In the genomic region with DNA sequence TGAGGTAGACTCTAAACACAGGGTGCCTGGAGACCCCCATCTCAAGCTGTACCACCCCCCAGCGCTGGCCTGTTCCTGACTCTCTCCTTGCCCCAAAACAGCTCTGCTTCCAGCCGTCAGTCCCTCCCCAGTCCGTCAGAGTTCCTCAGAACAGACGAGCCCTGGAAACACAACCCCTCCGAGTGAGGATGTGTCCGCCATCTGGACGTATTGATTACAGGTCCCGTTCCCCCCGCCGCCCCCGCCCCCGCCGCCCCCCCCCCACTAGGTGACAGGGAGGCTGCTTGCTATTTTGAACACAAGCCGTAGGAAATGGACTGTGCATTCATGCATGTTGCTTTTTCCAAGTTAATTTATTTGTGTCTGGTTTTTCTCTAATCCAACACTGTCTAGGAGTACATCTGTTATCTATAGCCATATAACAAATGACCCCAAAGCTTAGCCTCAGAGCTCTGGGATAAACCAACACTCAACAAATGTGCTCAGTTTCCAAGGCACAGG, we compare ENCODE assay signal across 10 mouse cellular contexts. TPM values are rescaled to one million over a fixed set of nuclear protein-coding genes. Genes with fewer than 3 reads are reported as not detected.
DNase-seq lines count a peak whose midpoint lies in the region; ATAC-seq and TF ChIP-seq lines count a peak whose summit lies in the region.
"Had no signal": no experiment of that assay in that cellular context is flagged by ENCODE, and none has a peak within 500 bp of the region (broad histone marks: within the 10 kb centered on the region; RNA-seq: fewer than 3 reads in every experiment).

No protein-coding gene starts in this region.

- DNase-seq in kidney, postnatal 14 days = no peak
- DNase-seq in embryo, embryonic 11 days = peak; percentile 53
- no peak for DNase-seq in adrenal gland, postnatal 4 days (ENCODE audit: low spot score in 2 of 2)
- DNase-seq: cerebellum, adult 2 months; thymus, postnatal 4 days had no signal

- H3K4me2 ChIP-seq in kidney, embryonic 16.5 days (replicated peaks; ENCODE audit: low read depth, low read length) = no peak overlapping the region; the same call in 1 of the 2 replicates
- H3K4me2 ChIP-seq in embryonic facial prominence, embryonic 13.5 days = peak overlapping the region; percentile 36; the same call in 1 of the 2 replicates
- no peak overlapping the region for H3K4me2 ChIP-seq in myocyte (ENCODE audit: low read depth)
- H3K4me2 ChIP-seq: forebrain, embryonic 12.5 days had no signal

- H3K27ac ChIP-seq in kidney, embryonic 16.5 days (ENCODE audit: low read length) = peak overlapping the region; percentile 89
- H3K27ac ChIP-seq in embryonic facial prominence, embryonic 13.5 days = no peak overlapping the region
- H3K27ac ChIP-seq: forebrain, embryonic 12.5 days had no signal

- H3K36me3 ChIP-seq in kidney, embryonic 16.5 days (ENCODE audit: insufficient read depth, low read length) = no peaks in the 10 kb centered on the region
- no peaks in the 10 kb centered on the region for H3K36me3 ChIP-seq in embryonic facial prominence, embryonic 13.5 days
- H3K36me3 ChIP-seq in myocyte (ENCODE audit: control insufficient read depth, insufficient read depth) = peaks cover 6% of the 10 kb centered on the region
- H3K36me3 ChIP-seq: forebrain, embryonic 12.5 days had no signal

- H3K4me3 ChIP-seq in kidney, embryonic 16.5 days (ENCODE audit: low read length) = no peak overlapping the region
- no peak overlapping the region for H3K4me3 ChIP-seq in embryonic facial prominence, embryonic 13.5 days
- no peak overlapping the region for H3K4me3 ChIP-seq in myocyte
- H3K4me3 ChIP-seq: forebrain, embryonic 12.5 days had no signal

- H3K79me2 ChIP-seq in myocyte (ENCODE audit: control insufficient read depth, insufficient read depth) = no peaks in the 10 kb centered on the region

- H3ac ChIP-seq in myocyte (ENCODE audit: control insufficient read depth, insufficient read length) = no peak overlapping the region

- 8% methylated on average over 14 of the region's 14 CpGs for WGBS in kidney, embryonic 16.5 days
- 15% methylated on average over 14 of the region's 14 CpGs for WGBS in embryonic facial prominence, embryonic 13.5 days

- H3K9ac ChIP-seq in kidney, embryonic 16.5 days (replicated peaks; ENCODE audit: low read length) = no peak overlapping the region
- H3K9ac ChIP-seq in embryonic facial prominence, embryonic 13.5 days = no peak overlapping the region
- H3K9ac ChIP-seq: forebrain, embryonic 12.5 days had no signal

- no peak for TF ChIP-seq POLR2A in myocyte (IDR thresholded peaks at IDR 0.05; ENCODE audit: insufficient read length, low read depth)

- ATAC-seq in kidney, embryonic 16.5 days (ENCODE audit: low FRiP score, low TSS enrichment) = peak; percentile 66
- no peak for ATAC-seq in embryonic facial prominence, embryonic 13.5 days (ENCODE audit: insufficient number of reproducible peaks, insufficient read depth, low FRiP score, low TSS enrichment, low read depth)
- ATAC-seq in cerebellum, adult (ENCODE audit: insufficient number of reproducible peaks, low FRiP score, low TSS enrichment) = no peak

- H3K4me1 ChIP-seq in kidney, embryonic 16.5 days (ENCODE audit: insufficient read depth, low read length) = peaks cover 28% of the 10 kb centered on the region
- peaks cover 11% of the 10 kb centered on the region for H3K4me1 ChIP-seq in embryonic facial prominence, embryonic 13.5 days

- no peaks in the 10 kb centered on the region for H3K9me3 ChIP-seq in kidney, embryonic 16.5 days (ENCODE audit: low read length)
- H3K9me3 ChIP-seq in embryonic facial prominence, embryonic 13.5 days = no peaks in the 10 kb centered on the region
- H3K9me3 ChIP-seq: forebrain, embryonic 12.5 days had no signal

- H3K27me3 ChIP-seq in kidney, embryonic 16.5 days (ENCODE audit: insufficient read depth, low read length) = no peaks in the 10 kb centered on the region
- no peaks in the 10 kb centered on the region for H3K27me3 ChIP-seq in embryonic facial prominence, embryonic 13.5 days
- H3K27me3 ChIP-seq in myocyte (ENCODE audit: control insufficient read depth, insufficient read depth, insufficient read length) = no peaks in the 10 kb centered on the region

TF ChIP-seq in myocyte, 11 proteins besides CTCF, POLR2A, EP300 and RAD21:
- TF ChIP-seq USF1 (IDR thresholded peaks at IDR 0.05; ENCODE audit: low read depth) (no peak), TCF12 (IDR thresholded peaks at IDR 0.05; ENCODE audit: insufficient read depth, poor library complexity, severe bottlenecking) (peak; percentile 34), MYOG (IDR thresholded peaks at IDR 0.05; ENCODE audit: control insufficient read depth in 1 of 3, insufficient read depth in 1 of 3, insufficient read length in 2 of 3, low read depth in 2 of 3) (peak in 1 of 3 experiments; percentile 12)

RNA-seq across cellular contexts. Expression of gene Ncbp1, which starts 37.2 kb away (rescaled TPM):
- 90.6 and 90.9 TPM in 2 replicates for polyA plus RNA-seq in kidney, embryonic 16.5 days (2015; fragmentation: Nextera tagmentation; extraction: Ambion mirVana)
- 84.9 and 87.4 TPM in 2 replicates for polyA plus RNA-seq in embryonic facial prominence, embryonic 13.5 days (2015; fragmentation: Nextera tagmentation; extraction: Ambion mirVana)
- 62.0 TPM for polyA plus RNA-seq in myocyte (2012; fragmentation: generic; extraction: Trizol)
- total RNA-seq in adrenal gland, postnatal 4 days (2021) = 10 to 100 TPM; 48.1 to 52.9 TPM

RNA-seq across cellular contexts. Expression of gene Tstd2, which starts 37.2 kb away (rescaled TPM):
- polyA plus RNA-seq in kidney, embryonic 16.5 days (2015; fragmentation: Nextera tagmentation; extraction: Ambion mirVana) = 39.1 and 54.4 TPM in 2 replicates
- 48.5 and 51.9 TPM in 2 replicates for polyA plus RNA-seq in embryonic facial prominence, embryonic 13.5 days (2015; fragmentation: Nextera tagmentation; extraction: Ambion mirVana)
- 14.9 TPM for polyA plus RNA-seq in myocyte (2012; fragmentation: generic; extraction: Trizol)
- total RNA-seq in adrenal gland, postnatal 4 days (2021) = 10 to 100 TPM; 31.4 to 38.5 TPM
